Mouse (Mus musculus) neural tube, embryonic 12.5 days (tissue): ENCODE data around the gene Plekha5. TPM values are rescaled to one million over a fixed set of nuclear protein-coding genes. Genes with fewer than 3 reads are reported as not detected.
"Not testable (repeated sequence)": the region's sequence is repeated elsewhere in the genome, so short reads cannot be mapped to it uniquely, and the experiment has no call there.

ENCODE experiments used
- ATAC-seq: fragments of 200-750 bp; cut with Nextera tagmentation; 2 replicates; pipeline ENCODE4 v1.8.0; 2017; ENCODE audit warnings: low read depth, mild to moderate bottlenecking, moderate TSS enrichment, moderate library complexity; ENCODE audit not compliant: low FRiP score
- H3K27ac ChIP-seq: fragments of 300-500 bp; sonication (generic); 2 replicates; pipeline ENCODE4 v1.5.1; 2016
- H3K27me3 ChIP-seq: fragments of 300-500 bp; sonication (generic); replicated peaks from 2 replicates; pipeline ENCODE4 v1.6.1; 2016; ENCODE audit warnings: mild to moderate bottlenecking
- H3K36me3 ChIP-seq: fragments of 300-500 bp; sonication (generic); 2 replicates; pipeline ENCODE4 v1.6.1; 2016; ENCODE audit warnings: mild to moderate bottlenecking
- H3K4me1 ChIP-seq: fragments of 300-500 bp; sonication (generic); 2 replicates; pipeline ENCODE4 v1.6.1; 2016
- H3K4me2 ChIP-seq: fragments of 300-500 bp; sonication (generic); replicated peaks from 2 replicates; pipeline ENCODE4 v1.6.1; 2016; ENCODE audit warnings: mild to moderate bottlenecking
- H3K4me3 ChIP-seq: fragments of 300-500 bp; sonication (generic); 2 replicates; pipeline ENCODE4 v1.5.1; 2016
- H3K9ac ChIP-seq: fragments of 300-500 bp; sonication (generic); 2 replicates; pipeline ENCODE4 v1.6.1; 2016; ENCODE audit warnings: mild to moderate bottlenecking
- H3K9me3 ChIP-seq: fragments of 300-500 bp; sonication (generic); 2 replicates; pipeline ENCODE4 v1.6.1; 2016; ENCODE audit warnings: mild to moderate bottlenecking
- WGBS: fragments of 180-500 bp; shearing (Covaris S2); methylation state at CpG from one replicate; pipeline ENCODE4 v1.1.7; 2016; 5-methylcytosine and 5-hydroxymethylcytosine counted together
- polyA plus RNA-seq: library from polyadenylated mRNA; unstranded; fragments of >200 nt; fragmentation: Nextera tagmentation; extraction: Ambion mirVana; gene quantifications from 2 replicates; pipeline ENCODE4 v1.2.1, GENCODE M21; 2016

The Plekha5 gene
- polyA plus RNA-seq, 1 experiment from 2014 or later: 53.3 TPM

DNA sequence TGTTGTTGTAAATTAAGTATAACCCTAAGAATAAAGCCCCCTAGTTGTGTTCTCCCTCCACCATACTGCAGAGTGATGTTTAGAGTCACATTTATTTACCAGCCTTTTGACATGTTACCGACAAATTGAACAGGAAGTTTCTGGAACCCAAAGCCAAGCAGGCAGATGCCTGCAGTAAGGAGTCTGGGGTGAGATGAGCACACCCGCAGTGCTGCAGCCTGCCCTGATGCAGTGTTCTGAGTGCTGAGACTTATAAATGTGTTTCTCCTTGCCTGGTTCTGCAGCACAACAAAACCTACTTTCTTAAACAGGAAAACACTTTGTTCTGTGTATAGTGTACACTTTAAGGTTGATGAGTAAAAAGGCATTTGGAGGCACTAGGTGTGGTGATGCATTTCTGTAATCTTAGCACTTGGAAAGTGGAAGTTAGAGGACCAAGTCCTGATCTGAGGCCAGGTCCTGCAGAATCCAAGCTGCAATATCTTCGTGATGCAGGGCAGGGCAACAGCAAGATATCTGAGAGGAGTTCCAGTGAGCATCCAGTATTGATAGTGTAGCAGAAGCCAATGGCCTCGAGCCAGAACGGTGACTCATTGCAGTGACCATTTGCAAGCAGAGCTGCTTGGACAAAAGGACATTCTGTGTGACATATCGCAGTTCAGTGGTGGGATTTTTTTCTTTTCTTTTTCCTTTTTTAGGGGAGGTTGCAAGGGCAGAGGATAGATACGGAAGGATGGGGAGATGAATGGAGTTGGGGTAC, 58.0 kb downstream of the Plekha5 start:
- H3K4me3 ChIP-seq: no peak overlapping the region
- 73% methylated on average over 7 of the region's 7 CpGs for WGBS
- H3K27ac ChIP-seq: no peak overlapping the region
- no peak overlapping the region for H3K9ac ChIP-seq
- H3K36me3 ChIP-seq: no peaks in the 10 kb centered on the region
- no peak overlapping the region for H3K4me2 ChIP-seq
- H3K9me3 ChIP-seq: no peaks in the 10 kb centered on the region
- H3K4me1 ChIP-seq: peaks cover 14% of the 10 kb centered on the region
- no peak for ATAC-seq
- no peaks in the 10 kb centered on the region for H3K27me3 ChIP-seq

DNA sequence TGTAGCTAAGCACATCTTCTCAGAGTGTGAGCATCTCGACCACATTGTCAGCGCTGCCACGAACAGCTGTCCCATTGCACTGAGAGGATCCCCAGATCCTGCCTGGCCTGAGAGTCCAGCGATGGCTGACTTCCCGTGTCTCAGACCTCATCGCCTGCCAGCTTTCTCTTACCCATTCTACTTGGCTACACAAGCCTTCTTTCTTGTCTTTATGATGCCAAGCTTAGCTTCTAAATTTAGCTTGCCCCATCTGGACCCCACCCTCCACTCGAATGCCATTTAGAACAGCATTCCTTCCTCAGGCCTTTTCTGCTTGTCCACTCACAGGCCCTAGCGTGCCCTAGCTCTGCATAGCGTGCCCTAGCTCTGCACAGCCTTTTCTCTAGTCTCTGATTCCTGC, 60.3 kb downstream of the Plekha5 start:
- no peak overlapping the region for H3K4me2 ChIP-seq
- H3K9me3 ChIP-seq: no peaks in the 10 kb centered on the region
- 87% methylated on average over 9 of the region's 9 CpGs for WGBS
- H3K27ac ChIP-seq: no peak overlapping the region
- H3K4me1 ChIP-seq: peaks cover 8% of the 10 kb centered on the region; the same call in 1 of the 2 replicates
- no peak overlapping the region for H3K4me3 ChIP-seq
- H3K9ac ChIP-seq: no peak overlapping the region
- no peaks in the 10 kb centered on the region for H3K27me3 ChIP-seq
- H3K36me3 ChIP-seq: no peaks in the 10 kb centered on the region
- ATAC-seq: no peak

DNA sequence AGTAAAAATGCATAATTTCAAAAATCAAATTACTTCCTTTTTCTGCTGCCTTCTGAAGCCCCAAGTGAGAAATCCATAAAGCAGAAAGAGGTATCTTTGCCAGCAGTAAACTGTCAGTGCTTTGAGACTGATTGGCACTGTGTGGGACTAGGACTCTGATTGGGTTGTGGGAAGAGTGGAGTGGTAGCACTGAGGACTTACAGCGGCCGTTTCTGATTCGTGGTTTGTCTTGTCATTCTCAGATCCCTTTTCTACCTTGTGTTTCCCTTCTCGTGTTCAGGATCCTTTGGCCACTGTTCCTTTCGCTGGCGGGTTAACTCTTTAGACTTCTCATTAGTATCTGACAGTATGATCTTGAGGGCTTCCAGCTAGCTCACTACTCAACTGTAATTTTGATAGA, 61.8 kb downstream of the Plekha5 start:
- H3K27me3 ChIP-seq: no peaks in the 10 kb centered on the region
- H3K4me1 ChIP-seq: peaks cover 8% of the 10 kb centered on the region; the same call in 1 of the 2 replicates
- WGBS: 87% methylated on average over 6 of the region's 6 CpGs
- H3K27ac ChIP-seq: no peak overlapping the region
- H3K4me3 ChIP-seq: no peak overlapping the region
- no peak overlapping the region for H3K9ac ChIP-seq
- H3K4me2 ChIP-seq: no peak overlapping the region
- ATAC-seq: no peak
- no peaks in the 10 kb centered on the region for H3K9me3 ChIP-seq
- H3K36me3 ChIP-seq: no peaks in the 10 kb centered on the region

DNA sequence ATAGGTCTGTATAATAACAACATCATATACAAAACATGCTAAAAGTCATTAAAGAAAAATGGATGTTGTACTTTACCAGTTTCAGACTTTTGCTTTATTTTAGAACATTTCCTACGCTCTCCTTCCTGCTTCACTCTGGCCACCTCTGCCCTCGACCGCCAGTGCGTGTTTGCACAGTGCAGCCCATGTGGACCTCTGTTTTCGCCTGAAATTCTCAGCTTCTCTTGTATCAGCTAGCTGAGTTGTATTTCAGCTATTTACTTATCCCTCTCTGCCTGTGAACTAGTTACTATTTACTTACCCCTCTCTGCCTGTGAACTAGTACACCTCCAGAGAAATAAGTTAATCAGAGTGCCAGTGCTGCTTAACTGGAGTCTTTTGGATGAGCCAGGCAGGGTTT, 62.8 kb downstream of the Plekha5 start:
- no peak for ATAC-seq
- no peaks in the 10 kb centered on the region for H3K36me3 ChIP-seq
- no peak overlapping the region for H3K27ac ChIP-seq
- H3K4me2 ChIP-seq: no peak overlapping the region
- 92% methylated on average over 5 of the region's 5 CpGs for WGBS
- H3K4me3 ChIP-seq: no peak overlapping the region
- H3K9me3 ChIP-seq: no peaks in the 10 kb centered on the region
- no peaks in the 10 kb centered on the region for H3K27me3 ChIP-seq
- peaks cover 8% of the 10 kb centered on the region; the same call in 1 of the 2 replicates for H3K4me1 ChIP-seq
- no peak overlapping the region for H3K9ac ChIP-seq

DNA sequence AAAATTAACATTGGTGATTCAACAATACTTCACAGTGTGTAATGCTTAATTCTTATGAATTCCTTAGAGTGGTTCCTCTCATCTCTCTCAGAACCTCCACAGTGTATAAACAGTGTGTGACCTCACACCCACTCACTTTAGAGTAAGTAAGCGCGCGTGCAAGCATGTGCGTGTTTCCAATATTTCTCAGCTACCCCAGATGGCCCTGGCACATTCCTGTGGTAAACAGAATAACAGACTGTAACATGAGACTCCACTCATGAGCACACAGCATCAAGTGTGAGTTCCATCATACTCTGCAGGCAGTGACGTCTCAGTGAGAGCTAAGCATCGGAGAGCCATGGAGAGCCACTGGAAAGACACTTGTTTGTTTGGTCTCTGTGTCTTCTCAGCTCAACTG, 63.6 kb downstream of the Plekha5 start:
- H3K4me3 ChIP-seq: no peak overlapping the region
- H3K4me2 ChIP-seq: no peak overlapping the region
- no peak overlapping the region for H3K9ac ChIP-seq
- peaks cover 8% of the 10 kb centered on the region; the same call in 1 of the 2 replicates for H3K4me1 ChIP-seq
- H3K27me3 ChIP-seq: no peaks in the 10 kb centered on the region
- no peak overlapping the region for H3K27ac ChIP-seq
- no peaks in the 10 kb centered on the region for H3K9me3 ChIP-seq
- WGBS: 78% methylated on average over 6 of the region's 6 CpGs
- no peaks in the 10 kb centered on the region for H3K36me3 ChIP-seq
- ATAC-seq: no peak

DNA sequence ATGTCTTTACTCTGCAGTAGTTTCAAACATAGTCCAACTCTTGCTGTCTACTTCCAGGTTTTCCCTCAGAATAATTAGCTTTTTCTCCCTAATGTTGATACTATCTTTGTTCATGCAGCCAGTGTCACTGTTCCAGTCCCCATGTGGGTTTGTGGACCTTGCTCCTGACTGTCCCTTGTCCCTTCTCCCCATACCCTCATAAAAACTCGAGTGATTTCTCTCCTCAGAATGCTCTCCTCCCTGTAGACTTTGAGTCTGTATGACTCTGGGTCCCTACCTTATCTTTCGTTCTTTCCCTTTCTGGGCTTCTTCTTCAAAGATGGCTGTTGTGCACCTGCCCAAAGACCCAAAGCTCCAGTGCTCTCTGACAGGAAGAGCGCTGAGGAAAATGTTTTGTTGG, 64.8 kb downstream of the Plekha5 start:
- no peak for ATAC-seq
- Histone ChIP-seq H3K27me3 (no peaks in the 10 kb centered on the region), H3K27ac (no peak overlapping the region), H3K9ac (no peak overlapping the region), H3K36me3 (no peaks in the 10 kb centered on the region), H3K4me1 (peaks cover 8% of the 10 kb centered on the region; the same call in 1 of the 2 replicates), H3K9me3 (no peaks in the 10 kb centered on the region), H3K4me2 (no peak overlapping the region), H3K4me3 (no peak overlapping the region)
- WGBS: 81% methylated on average over 3 of the region's 3 CpGs

DNA sequence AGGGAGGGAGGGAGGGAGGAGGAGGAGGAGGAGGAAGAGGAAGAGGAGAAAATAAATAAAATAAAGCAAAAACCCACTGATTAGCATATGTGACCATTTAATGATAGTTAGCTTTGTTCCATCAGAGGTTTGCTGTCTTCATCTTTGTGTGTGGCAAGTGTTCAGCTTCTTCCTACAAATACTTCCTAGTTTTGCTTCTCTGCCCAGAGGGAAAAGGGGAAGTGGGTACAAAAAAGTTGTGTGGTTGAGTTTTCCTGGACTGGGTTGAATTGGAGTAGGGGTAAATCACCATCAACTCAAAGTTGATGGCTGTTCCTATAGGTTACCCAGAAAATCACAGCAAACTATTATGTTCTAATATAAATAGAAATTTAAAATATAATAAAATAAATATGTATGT, 65.7 kb downstream of the Plekha5 start:
- Histone ChIP-seq H3K4me3 (no peak overlapping the region), H3K9ac (no peak overlapping the region), H3K4me1 (no peaks in the 10 kb centered on the region), H3K4me2 (no peak overlapping the region), H3K27me3 (no peaks in the 10 kb centered on the region), H3K27ac (no peak overlapping the region), H3K36me3 (no peaks in the 10 kb centered on the region), H3K9me3 (no peaks in the 10 kb centered on the region)
- no peak for ATAC-seq

DNA sequence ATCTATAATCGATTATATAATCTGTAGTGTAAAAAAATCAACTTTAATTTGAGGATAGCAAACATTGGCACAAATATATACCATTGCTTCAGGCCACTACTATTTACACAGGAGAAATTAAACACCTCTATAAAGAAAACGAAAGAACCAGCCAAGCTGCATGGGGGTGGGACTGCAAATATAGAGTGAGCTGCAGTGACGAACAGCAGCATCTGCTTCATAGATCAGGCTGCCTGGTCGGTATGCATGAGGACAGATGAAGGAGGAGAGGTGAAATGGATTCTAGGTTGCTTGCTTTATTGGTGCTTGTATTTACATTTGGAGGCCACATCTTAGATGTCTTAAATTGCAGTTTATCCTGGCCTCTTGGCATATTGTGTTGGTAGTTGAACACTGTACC, 66.4 kb downstream of the Plekha5 start:
- H3K4me3 ChIP-seq: no peak overlapping the region
- 81% methylated on average over 4 of the region's 4 CpGs for WGBS
- H3K27me3 ChIP-seq: no peaks in the 10 kb centered on the region
- H3K27ac ChIP-seq: no peak overlapping the region
- ATAC-seq: no peak
- no peak overlapping the region for H3K9ac ChIP-seq
- no peaks in the 10 kb centered on the region for H3K36me3 ChIP-seq
- no peaks in the 10 kb centered on the region for H3K4me1 ChIP-seq
- H3K9me3 ChIP-seq: no peaks in the 10 kb centered on the region
- no peak overlapping the region for H3K4me2 ChIP-seq

DNA sequence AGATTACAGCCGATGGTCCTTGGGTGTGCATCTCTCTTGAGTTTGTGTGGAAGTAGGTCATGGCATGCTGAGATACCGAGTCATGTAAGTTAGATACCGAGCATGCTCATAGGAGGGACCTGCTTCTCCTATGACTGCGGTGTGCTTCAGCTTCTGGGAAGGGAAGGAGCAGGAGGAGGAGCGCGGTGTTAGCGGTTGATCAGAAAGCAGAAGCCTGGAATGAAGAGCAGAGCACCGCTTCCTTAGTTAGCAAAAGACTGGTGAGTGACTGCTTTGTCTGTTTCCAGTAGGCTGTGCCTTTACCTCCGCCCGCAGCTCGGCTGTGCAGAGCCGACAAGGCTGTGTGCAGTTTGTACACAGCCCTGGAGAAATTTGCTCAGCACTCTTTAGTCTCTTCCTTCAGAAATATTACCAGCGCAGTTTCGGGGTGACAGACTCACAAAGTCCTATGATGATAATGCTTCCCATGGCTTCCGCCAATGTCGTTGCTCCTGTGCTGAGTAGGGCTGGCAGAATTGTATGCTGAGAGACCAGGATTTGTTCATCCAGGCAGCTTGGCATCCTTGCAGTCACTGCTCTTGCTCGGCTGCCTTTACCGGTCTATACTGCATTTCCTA, 67.2 kb downstream of the Plekha5 start:
- ATAC-seq: no peak
- H3K36me3 ChIP-seq: no peaks in the 10 kb centered on the region
- H3K4me2 ChIP-seq: no peak overlapping the region
- H3K27me3 ChIP-seq: no peaks in the 10 kb centered on the region
- no peak overlapping the region for H3K27ac ChIP-seq
- no peak overlapping the region for H3K4me3 ChIP-seq
- no peaks in the 10 kb centered on the region for H3K4me1 ChIP-seq
- H3K9me3 ChIP-seq: no peaks in the 10 kb centered on the region
- WGBS: 88% methylated on average over 18 of the region's 18 CpGs
- H3K9ac ChIP-seq: no peak overlapping the region

DNA sequence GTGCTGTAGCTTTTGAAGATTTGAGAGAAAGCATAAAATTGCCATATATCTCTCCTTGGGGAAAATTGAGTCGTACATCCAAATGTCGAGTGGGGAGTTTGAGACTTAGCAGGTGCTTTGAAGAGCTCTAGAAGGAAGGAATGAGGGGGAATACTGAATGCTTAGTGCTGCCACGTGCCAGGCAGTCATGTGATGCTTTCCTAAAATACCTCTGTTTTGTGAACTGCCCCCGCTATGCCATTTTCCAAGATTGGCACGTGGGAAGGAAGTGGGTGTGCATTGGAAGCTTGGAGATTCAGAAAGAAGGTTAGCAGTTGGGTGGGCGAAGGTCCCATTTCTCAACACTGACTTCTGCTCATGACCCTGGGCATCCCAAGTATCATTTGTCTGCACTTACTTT, 68.2 kb downstream of the Plekha5 start:
- Histone ChIP-seq H3K27me3 (no peaks in the 10 kb centered on the region), H3K4me3 (no peak overlapping the region), H3K4me2 (no peak overlapping the region), H3K9me3 (no peaks in the 10 kb centered on the region), H3K27ac (no peak overlapping the region), H3K9ac (no peak overlapping the region), H3K4me1 (no peaks in the 10 kb centered on the region), H3K36me3 (no peaks in the 10 kb centered on the region)
- ATAC-seq: no peak
- WGBS: 84% methylated on average over 6 of the region's 6 CpGs

DNA sequence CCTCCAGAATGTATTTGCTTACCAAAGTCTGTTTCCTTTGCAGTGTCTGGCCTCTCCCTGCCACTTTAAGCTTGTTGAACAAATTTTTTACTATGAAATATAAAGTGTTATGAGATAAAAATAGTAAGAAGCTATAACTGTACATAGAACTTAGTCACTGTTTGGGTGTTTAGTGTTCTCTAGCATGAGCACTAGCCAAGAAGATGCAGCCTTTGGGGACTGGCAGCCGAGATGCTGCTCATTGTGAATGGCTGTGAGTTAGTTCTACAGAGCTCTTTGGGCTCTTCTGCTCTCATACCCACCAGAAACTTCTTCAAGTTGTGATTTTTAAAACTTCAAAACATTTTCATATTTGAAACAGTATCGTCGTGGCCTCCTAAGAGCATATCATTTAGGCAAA, 74.2 kb downstream of the Plekha5 start:
- no peak overlapping the region for H3K4me2 ChIP-seq
- H3K4me1 ChIP-seq: no peaks in the 10 kb centered on the region
- H3K9ac ChIP-seq: no peak overlapping the region
- 91% methylated on average over 3 of the region's 3 CpGs for WGBS
- ATAC-seq: no peak
- H3K27me3 ChIP-seq: no peaks in the 10 kb centered on the region
- no peak overlapping the region for H3K27ac ChIP-seq
- peaks cover 5% of the 10 kb centered on the region; the same call in 1 of the 2 replicates for H3K36me3 ChIP-seq
- no peaks in the 10 kb centered on the region for H3K9me3 ChIP-seq
- H3K4me3 ChIP-seq: no peak overlapping the region

DNA sequence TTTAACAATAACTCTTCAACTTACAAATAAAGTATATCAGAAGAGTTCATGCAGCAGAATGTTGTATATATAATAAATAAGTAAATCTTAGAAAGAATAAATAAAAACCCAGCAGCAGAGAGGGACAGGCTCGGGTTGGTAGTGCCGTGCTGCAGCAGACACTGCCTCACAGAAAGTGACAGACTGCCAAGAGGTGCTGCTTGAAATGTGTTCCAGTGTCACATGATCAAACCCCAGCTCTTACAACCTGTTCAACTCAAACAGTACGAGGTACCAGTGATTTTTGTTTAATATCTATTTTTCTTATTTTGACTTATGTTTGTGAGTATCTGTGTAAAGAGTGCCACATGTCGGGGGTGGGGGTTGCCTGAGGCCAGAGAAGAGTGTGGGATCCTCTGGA, 75.1 kb downstream of the Plekha5 start:
- no peaks in the 10 kb centered on the region for H3K4me1 ChIP-seq
- H3K4me3 ChIP-seq: no peak overlapping the region
- WGBS: 91% methylated on average over 4 of the region's 4 CpGs
- H3K27ac ChIP-seq: no peak overlapping the region
- peaks cover 5% of the 10 kb centered on the region; the same call in 1 of the 2 replicates for H3K36me3 ChIP-seq
- no peaks in the 10 kb centered on the region for H3K9me3 ChIP-seq
- H3K9ac ChIP-seq: no peak overlapping the region
- ATAC-seq: no peak
- H3K27me3 ChIP-seq: no peaks in the 10 kb centered on the region
- no peak overlapping the region for H3K4me2 ChIP-seq

DNA sequence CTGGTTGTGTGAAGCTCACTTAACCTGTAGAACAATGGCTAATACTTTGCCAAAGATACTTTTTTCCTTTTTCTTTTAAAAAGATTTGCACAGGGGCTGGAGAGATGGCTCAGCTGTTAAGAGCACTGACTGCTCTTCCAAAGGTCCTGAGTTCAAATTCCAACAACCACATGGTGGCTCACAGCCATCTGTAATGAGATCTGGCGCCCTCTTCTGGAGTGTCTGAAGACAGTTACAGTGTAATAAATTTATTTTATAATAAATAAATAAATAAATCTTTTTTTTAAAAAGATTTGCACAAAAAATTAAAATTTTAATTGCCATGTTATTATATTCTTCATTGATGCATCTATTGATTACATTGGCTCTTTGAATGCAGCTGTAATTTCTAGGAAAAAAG, 77.0 kb downstream of the Plekha5 start:
- not testable (repeated sequence) for H3K4me2 ChIP-seq, H3K27me3 ChIP-seq, H3K9me3 ChIP-seq, ATAC-seq, H3K27ac ChIP-seq, H3K9ac ChIP-seq, H3K4me3 ChIP-seq, H3K36me3 ChIP-seq, H3K4me1 ChIP-seq
- WGBS: 81% methylated on average over 1 of the region's 1 CpGs
